Mouse (Mus musculus): ENCODE measurements at regions not wholly inside any gene's neighbourhood (a gene's known extent, or its start where the extent isn't known, plus 50 kb on each side); places are given as distances from the start of the nearest gene placed in this dataset.

DNA sequence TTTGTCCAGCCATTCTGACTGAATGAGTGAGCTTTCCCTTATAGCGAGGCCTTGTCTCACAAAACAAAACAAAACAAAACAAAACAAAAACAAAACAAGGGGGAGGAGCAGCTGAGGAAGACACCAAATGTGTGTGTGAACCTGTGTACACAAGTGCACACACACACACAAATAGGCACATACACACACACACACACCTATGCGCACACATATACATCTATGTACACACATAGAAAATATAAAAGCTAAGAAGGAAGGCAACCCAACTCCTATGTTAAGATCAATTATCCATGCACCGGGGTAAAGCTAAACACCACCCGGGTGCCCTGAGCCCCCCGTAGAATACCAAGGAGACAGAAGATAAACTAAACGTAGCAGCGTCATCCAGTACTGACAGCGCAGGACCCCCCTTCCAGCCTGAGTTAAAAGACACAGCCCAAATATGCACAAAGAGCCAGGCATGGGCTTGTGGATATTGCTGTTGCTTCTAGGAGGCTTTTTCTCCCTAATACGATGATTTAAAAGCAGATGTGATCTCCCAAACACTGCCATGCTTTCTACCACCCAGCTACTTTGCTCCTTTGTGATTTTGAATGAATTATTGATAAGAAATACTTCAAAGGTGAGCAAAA is 108.4 kb upstream of the Ptbp2 start:
- no peak for DNase-seq (ENCODE audit: low spot score)

DNA sequence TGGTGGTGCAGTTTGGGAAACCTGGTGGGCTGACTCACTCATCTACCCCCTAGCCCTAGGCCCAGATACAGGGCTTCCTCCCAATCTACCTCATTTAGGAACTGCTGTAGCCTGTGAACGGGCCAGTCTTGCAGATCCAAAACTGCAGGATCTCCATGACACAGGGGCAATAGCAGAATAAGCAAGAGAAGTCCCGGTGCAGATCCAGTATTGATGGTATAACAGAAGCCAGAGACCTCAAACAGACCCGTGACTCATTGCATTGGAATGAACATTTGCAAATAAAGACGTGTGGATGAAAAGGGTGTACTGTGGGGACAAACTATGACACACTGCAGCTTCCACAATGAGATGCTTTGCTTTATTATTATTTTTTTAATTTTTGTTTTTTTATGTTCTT is 106.6 kb upstream of the Ptbp2 start:
- peak; percentile 11 for DNase-seq (ENCODE audit: low spot score)

DNA sequence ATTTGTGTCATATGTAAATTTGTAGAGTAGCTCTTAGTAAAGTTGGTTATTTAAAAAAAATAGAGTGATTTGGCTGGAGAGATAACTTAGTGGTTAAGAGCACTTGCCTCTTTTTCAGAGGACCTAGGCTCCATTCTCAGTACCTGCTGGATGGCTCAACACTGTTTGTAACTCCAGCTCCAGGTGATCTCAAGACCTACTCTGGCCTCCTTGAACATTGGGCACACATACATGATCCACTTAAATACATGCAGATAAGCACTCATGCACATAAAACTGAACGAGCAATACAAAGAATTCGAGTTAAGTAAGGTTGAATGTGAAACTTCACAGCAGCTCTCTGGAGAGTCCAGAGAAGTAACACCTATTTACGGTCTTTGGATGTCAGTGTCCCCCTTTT is 104.2 kb upstream of the Ptbp2 start:
- no peak for DNase-seq (ENCODE audit: low spot score)

DNA sequence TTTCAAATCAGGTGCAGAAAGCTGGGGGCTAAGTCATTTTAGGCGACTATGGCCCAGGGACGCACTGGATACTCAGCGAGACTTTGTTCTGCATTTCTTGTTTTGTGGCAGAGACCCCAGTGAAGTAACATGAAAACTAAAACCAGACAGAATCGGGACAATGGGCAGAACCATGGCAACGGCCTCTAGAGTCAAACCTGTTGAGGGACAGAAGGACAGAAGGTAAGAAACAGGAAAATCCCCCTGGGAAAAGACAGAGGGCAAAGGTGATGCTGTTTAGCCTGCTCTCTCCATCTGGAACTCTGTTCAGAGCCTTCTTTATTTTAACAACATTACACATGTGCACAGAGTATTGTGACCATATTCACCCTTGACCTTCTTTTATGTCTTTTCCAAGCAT is 92.1 kb upstream of the Ptbp2 start:
- DNase-seq (ENCODE audit: low spot score), result no peak

DNA sequence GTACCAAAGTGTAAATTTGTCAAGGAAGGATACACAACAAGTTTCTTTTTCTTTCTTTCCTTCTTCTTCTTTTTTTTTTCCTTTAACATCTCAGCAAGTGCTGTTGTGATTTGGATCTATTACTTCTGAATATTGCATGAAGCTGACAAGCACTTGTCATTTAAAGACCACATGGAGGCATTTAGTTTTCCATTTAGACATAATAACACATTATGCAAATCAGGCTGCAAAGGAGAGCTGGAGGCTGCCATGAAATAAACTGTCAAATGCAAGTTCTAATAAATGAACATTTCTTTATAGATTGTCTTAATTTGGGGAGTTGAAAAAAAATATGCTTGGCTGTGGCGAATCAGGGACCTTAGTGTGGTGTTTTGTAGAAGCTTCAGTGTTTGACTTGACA is 90.8 kb upstream of the Ptbp2 start:
- no peak for DNase-seq (ENCODE audit: low spot score)

DNA sequence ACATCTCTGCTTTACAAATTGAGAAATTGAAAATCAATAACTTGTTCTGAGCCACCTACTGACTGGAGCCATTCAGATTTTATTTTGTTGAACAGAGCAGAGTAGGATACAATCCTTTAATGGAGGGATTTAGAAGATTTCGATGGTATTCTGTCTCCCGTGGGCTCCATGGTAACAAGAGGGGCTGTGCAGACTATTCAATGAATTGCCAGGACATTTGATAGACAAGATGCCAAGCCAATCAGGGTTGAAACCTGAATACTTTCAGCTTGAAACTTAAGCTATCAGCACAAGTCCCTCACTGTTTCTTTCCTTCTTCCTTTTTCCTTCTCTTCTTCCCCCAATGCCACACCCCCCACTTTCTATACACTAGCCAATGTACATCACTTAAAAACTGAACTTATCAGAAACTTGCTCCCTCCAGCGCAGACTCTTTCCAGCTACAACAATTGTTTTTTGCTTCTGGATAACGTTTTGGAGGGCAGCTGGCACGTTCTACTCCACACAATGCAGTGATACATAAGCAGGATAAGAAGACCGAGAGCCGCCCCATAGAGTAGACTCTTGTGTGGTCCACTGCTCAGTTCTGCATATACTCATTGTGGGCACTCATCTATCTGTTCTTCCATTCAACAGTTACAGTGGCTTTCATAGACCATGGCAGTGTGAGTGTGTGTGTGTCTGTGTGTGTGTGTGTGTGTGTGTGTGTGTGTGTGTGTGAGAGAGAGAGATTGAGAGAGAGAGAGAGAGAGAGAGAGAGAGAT is 78.1 kb upstream of the Ptbp2 start:
- DNase-seq (ENCODE audit: low spot score), result no peak
